Mouse (Mus musculus) megakaryocyte, adult 5-6 weeks (primary cell): ENCODE measurements around the gene Zap70. TPM values are rescaled to one million over a fixed set of nuclear protein-coding genes. Genes with fewer than 3 reads are reported as not detected.
A peak's percentile ranks its signal among the peaks of the same experiment; 100 is the strongest.
"Not testable (repeated sequence)": the region's sequence is repeated elsewhere in the genome, so short reads cannot be mapped to it uniquely, and the experiment has no call there.

ENCODE experiments used
- ATAC-seq: 2 replicates; pipeline ENCODE4 v1.8.0; 2016; ENCODE audit warnings: mild to moderate bottlenecking, inconsistent platforms; ENCODE audit not compliant: poor library complexity, severe bottlenecking
- total RNA-seq, 2 experiments: library from RNA; stranded (forward) in 1 of 2; stranded (reverse) in 1 of 2; fragments of 153-499, 151-499 nt in 1 of 2; fragments of 221-1000, 200-1000 nt in 1 of 2; gene quantifications; 2 replicates each; pipeline versions ENCODE4 v1.2.3 to v1.2.4; 2015 to 2017

Zap70 gene
- total RNA-seq, 2 experiments from 2014 or later = 0.71 to 0.77 TPM

GRCm38 (mm10) chr1:36772198-36772934 lies 10.8 kb downstream of the Zap70 start:
- ATAC-seq = no peak

- no peak for ATAC-seq
These were observed 19.2 kb downstream of the Zap70 start for GRCm38 (mm10) chr1:36780793-36781192.

- no peak for ATAC-seq
These were observed 20.9 kb downstream of the Zap70 start for GRCm38 (mm10) chr1:36782476-36782875.

- peak; percentile 72 for ATAC-seq
These were observed 23.0 kb downstream of the Zap70 start for GRCm38 (mm10) chr1:36784365-36785134.

GRCm38 (mm10) chr1:36785238-36785641 lies 23.6 kb downstream of the Zap70 start:
- no peak for ATAC-seq

GRCm38 (mm10) chr1:36786377-36786776 lies 24.8 kb downstream of the Zap70 start:
- ATAC-seq = no peak

- peak; percentile 38; the same call in 1 of the 2 replicates for ATAC-seq
These were observed 27.8 kb downstream of the Zap70 start for GRCm38 (mm10) chr1:36789416-36789815.

GRCm38 (mm10) chr1:36796711-36797110 lies 35.1 kb downstream of the Zap70 start:
- no peak for ATAC-seq

GRCm38 (mm10) chr1:36797481-36797880 lies 35.9 kb downstream of the Zap70 start:
- peak; percentile 63 for ATAC-seq

GRCm38 (mm10) chr1:36800379-36801011 lies 38.9 kb downstream of the Zap70 start:
- ATAC-seq = no peak

- ATAC-seq = no peak
These were observed 42.7 kb downstream of the Zap70 start for GRCm38 (mm10) chr1:36804259-36804658.

- ATAC-seq = no peak
These were observed 43.2 kb downstream of the Zap70 start for GRCm38 (mm10) chr1:36804833-36805232.

GRCm38 (mm10) chr1:36806181-36806905 lies 44.7 kb downstream of the Zap70 start:
- ATAC-seq = no peak

GRCm38 (mm10) chr1:36807086-36807485 lies 45.5 kb downstream of the Zap70 start:
- peak; percentile 40 for ATAC-seq

- ATAC-seq = no peak
These were observed 46.4 kb downstream of the Zap70 start for GRCm38 (mm10) chr1:36807782-36808565.

GRCm38 (mm10) chr1:36811806-36812205 lies 50.2 kb downstream of the Zap70 start:
- ATAC-seq = no peak

GRCm38 (mm10) chr1:36813415-36813814 lies 51.8 kb downstream of the Zap70 start:
- no peak for ATAC-seq

GRCm38 (mm10) chr1:36814271-36814903 lies 52.8 kb downstream of the Zap70 start:
- ATAC-seq = no peak

GRCm38 (mm10) chr1:36815166-36815565 lies 53.6 kb downstream of the Zap70 start:
- ATAC-seq = no peak

- ATAC-seq = not testable (repeated sequence)
These were observed 60.3 kb downstream of the Zap70 start for GRCm38 (mm10) chr1:36821918-36822317.
